Mouse (Mus musculus): Measurements from ENCODE around the gene E130311K13Rik. TPM values are rescaled to one million over a fixed set of nuclear protein-coding genes. Genes with fewer than 3 reads are reported as not detected.

E130311K13Rik gene
- polyA plus RNA-seq, 1 experiment from 2014 or later, result 4.8 TPM

DNA sequence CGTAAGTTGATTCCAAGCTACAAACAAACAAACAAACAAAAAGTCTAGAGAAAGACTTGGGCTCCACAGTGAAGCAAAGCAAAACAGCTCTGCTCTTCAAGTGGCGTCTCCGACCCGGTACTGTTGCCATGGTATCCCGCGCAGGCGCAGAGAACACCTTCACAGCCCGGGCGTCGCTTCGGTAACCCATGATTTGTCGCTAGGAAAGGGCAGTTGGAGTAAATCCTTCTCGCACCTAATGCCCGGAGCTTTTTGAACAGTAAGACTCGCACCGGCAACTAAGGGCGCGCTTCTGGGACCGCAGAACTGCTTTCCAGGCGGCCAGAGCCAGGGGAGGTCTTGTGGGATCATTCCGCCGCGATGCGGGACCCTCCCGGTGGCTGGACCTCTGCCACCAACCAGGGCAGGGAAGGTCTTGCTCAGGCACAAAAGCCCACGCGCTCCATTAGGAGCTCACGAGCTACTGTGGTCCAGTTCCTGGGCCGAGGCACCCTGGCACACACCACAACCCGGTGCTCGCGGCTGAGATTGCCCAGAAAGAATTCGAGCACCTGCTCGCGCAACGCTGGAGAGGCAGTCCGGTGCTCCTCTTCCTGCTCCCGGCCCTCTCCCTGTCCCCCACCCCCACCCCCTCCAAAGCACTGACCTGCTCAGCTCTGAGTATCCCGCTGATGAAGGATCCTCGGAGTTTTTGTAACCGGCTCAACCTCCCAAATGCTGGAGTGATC lies 30.5 kb downstream of the E130311K13Rik start:
- peak; percentile 75; the same call in 1 of the 2 replicates for ATAC-seq (replicated peaks; ENCODE audit: insufficient number of reproducible peaks, low FRiP score, low TSS enrichment)
- Histone ChIP-seq H3K9ac (ENCODE audit: low read depth, low read length) (peak overlapping the region; percentile 69), H3K9me3 (replicated peaks; ENCODE audit: control insufficient read depth, low read length) (no peaks in the 10 kb centered on the region), H3K4me1 (ENCODE audit: control insufficient read depth, insufficient read depth, low read length) (0 out of 2 replicates have a peak, but pooled peaks cover 6% of the 10 kb centered on the region), H3K27ac (ENCODE audit: low read depth, low read length) (no peak overlapping the region), H3K36me3 (ENCODE audit: control insufficient read depth, insufficient read depth, low read length) (no peaks in the 10 kb centered on the region), H3K4me3 (ENCODE audit: low read depth, low read length) (peak overlapping the region; percentile 72), H3K27me3 (ENCODE audit: control insufficient read depth, insufficient read depth, low read length) (no peaks in the 10 kb centered on the region), H3K4me2 (peak overlapping the region; percentile 99)
- under 1% methylated on average over 40 of the region's 41 CpGs for WGBS (ENCODE audit: insufficient replicate concordance)

DNA sequence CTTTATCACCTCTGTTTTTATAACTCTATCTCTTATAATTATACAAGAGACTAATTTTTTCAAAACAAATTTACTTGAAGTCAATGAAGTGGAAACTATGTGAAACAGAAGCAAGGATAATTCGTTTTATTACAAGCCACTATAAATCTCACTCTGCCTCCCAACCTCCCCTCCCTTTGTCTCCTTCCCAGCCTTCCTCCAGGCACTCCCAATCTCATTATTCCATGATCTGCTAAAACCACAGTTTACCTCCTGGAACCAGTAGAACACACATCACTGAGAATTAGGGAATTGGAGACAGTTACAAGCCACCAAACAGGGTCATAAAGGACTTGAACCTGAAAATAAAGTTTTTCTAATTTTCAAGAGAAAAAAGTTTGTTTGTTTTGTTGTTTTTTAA lies 32.1 kb downstream of the E130311K13Rik start:
- Histone ChIP-seq H3K4me1 (ENCODE audit: control insufficient read depth, insufficient read depth, low read length) (0 out of 2 replicates have a peak, but pooled peaks cover 6% of the 10 kb centered on the region), H3K36me3 (ENCODE audit: control insufficient read depth, insufficient read depth, low read length) (no peaks in the 10 kb centered on the region), H3K9ac (ENCODE audit: low read depth, low read length) (no peak overlapping the region), H3K27me3 (ENCODE audit: control insufficient read depth, insufficient read depth, low read length) (no peaks in the 10 kb centered on the region), H3K4me2 (no peak overlapping the region), H3K9me3 (replicated peaks; ENCODE audit: control insufficient read depth, low read length) (no peaks in the 10 kb centered on the region), H3K4me3 (ENCODE audit: low read depth, low read length) (no peak overlapping the region), H3K27ac (ENCODE audit: low read depth, low read length) (no peak overlapping the region)
- 52% methylated on average over 1 of the region's 1 CpGs for WGBS (ENCODE audit: insufficient replicate concordance)
- ATAC-seq (replicated peaks; ENCODE audit: insufficient number of reproducible peaks, low FRiP score, low TSS enrichment), result no peak

GRCm38 (mm10) chr3:63896303-63896702 lies 33.0 kb downstream of the E130311K13Rik start:
- 86% methylated on average over 4 of the region's 4 CpGs for WGBS (ENCODE audit: insufficient replicate concordance)
- no peak overlapping the region for H3K27ac ChIP-seq (ENCODE audit: low read depth, low read length)
- H3K27me3 ChIP-seq (ENCODE audit: control insufficient read depth, insufficient read depth, low read length), result no peaks in the 10 kb centered on the region
- H3K4me1 ChIP-seq (ENCODE audit: control insufficient read depth, insufficient read depth, low read length), result 0 out of 2 replicates have a peak, but pooled peaks cover 6% of the 10 kb centered on the region
- no peaks in the 10 kb centered on the region for H3K9me3 ChIP-seq (replicated peaks; ENCODE audit: control insufficient read depth, low read length)
- H3K9ac ChIP-seq (ENCODE audit: low read depth, low read length), result no peak overlapping the region
- ATAC-seq (replicated peaks; ENCODE audit: insufficient number of reproducible peaks, low FRiP score, low TSS enrichment), result no peak
- H3K36me3 ChIP-seq (ENCODE audit: control insufficient read depth, insufficient read depth, low read length), result no peaks in the 10 kb centered on the region
- H3K4me3 ChIP-seq (ENCODE audit: low read depth, low read length), result no peak overlapping the region
- no peak overlapping the region for H3K4me2 ChIP-seq

- Histone ChIP-seq H3K9ac (ENCODE audit: low read depth, low read length) (no peak overlapping the region), H3K36me3 (ENCODE audit: control insufficient read depth, insufficient read depth, low read length) (no peaks in the 10 kb centered on the region), H3K4me1 (ENCODE audit: control insufficient read depth, insufficient read depth, low read length) (0 out of 2 replicates have a peak, but pooled peaks cover 6% of the 10 kb centered on the region), H3K9me3 (replicated peaks; ENCODE audit: control insufficient read depth, low read length) (no peaks in the 10 kb centered on the region), H3K27ac (ENCODE audit: low read depth, low read length) (no peak overlapping the region), H3K27me3 (ENCODE audit: control insufficient read depth, insufficient read depth, low read length) (no peaks in the 10 kb centered on the region), H3K4me3 (ENCODE audit: low read depth, low read length) (no peak overlapping the region), H3K4me2 (no peak overlapping the region)
- ATAC-seq (replicated peaks; ENCODE audit: insufficient number of reproducible peaks, low FRiP score, low TSS enrichment), result no peak
- WGBS (ENCODE audit: insufficient replicate concordance), result 65% methylated on average over 2 of the region's 2 CpGs
Observed at GRCm38 (mm10) chr3:63895786-63896185, 33.5 kb downstream of the E130311K13Rik start.

- H3K9ac ChIP-seq (ENCODE audit: low read depth, low read length), result no peak overlapping the region
- no peak overlapping the region for H3K27ac ChIP-seq (ENCODE audit: low read depth, low read length)
- 63% methylated on average over 7 of the region's 7 CpGs for WGBS (ENCODE audit: insufficient replicate concordance)
- H3K36me3 ChIP-seq (ENCODE audit: control insufficient read depth, insufficient read depth, low read length), result no peaks in the 10 kb centered on the region
- no peaks in the 10 kb centered on the region for H3K27me3 ChIP-seq (ENCODE audit: control insufficient read depth, insufficient read depth, low read length)
- H3K4me3 ChIP-seq (ENCODE audit: low read depth, low read length), result no peak overlapping the region
- no peaks in the 10 kb centered on the region for H3K4me1 ChIP-seq (ENCODE audit: control insufficient read depth, insufficient read depth, low read length)
- H3K9me3 ChIP-seq (replicated peaks; ENCODE audit: control insufficient read depth, low read length), result no peaks in the 10 kb centered on the region
- H3K4me2 ChIP-seq, result no peak overlapping the region
- ATAC-seq (replicated peaks; ENCODE audit: insufficient number of reproducible peaks, low FRiP score, low TSS enrichment), result no peak
Observed at GRCm38 (mm10) chr3:63893677-63894076, 35.6 kb downstream of the E130311K13Rik start.

GRCm38 (mm10) chr3:63892154-63892553 lies 37.1 kb downstream of the E130311K13Rik start:
- no peak for ATAC-seq (replicated peaks; ENCODE audit: insufficient number of reproducible peaks, low FRiP score, low TSS enrichment)
- H3K27ac ChIP-seq (ENCODE audit: low read depth, low read length), result no peak overlapping the region
- no peak overlapping the region for H3K4me2 ChIP-seq
- H3K27me3 ChIP-seq (ENCODE audit: control insufficient read depth, insufficient read depth, low read length), result no peaks in the 10 kb centered on the region
- H3K9ac ChIP-seq (ENCODE audit: low read depth, low read length), result no peak overlapping the region
- 61% methylated on average over 3 of the region's 3 CpGs for WGBS (ENCODE audit: insufficient replicate concordance)
- H3K9me3 ChIP-seq (replicated peaks; ENCODE audit: control insufficient read depth, low read length), result no peaks in the 10 kb centered on the region
- H3K4me1 ChIP-seq (ENCODE audit: control insufficient read depth, insufficient read depth, low read length), result no peaks in the 10 kb centered on the region
- no peak overlapping the region for H3K4me3 ChIP-seq (ENCODE audit: low read depth, low read length)
- no peaks in the 10 kb centered on the region for H3K36me3 ChIP-seq (ENCODE audit: control insufficient read depth, insufficient read depth, low read length)

GRCm38 (mm10) chr3:63881065-63881464 lies 48.2 kb downstream of the E130311K13Rik start:
- Histone ChIP-seq H3K27ac (ENCODE audit: low read depth, low read length) (no peak overlapping the region), H3K4me3 (ENCODE audit: low read depth, low read length) (no peak overlapping the region), H3K27me3 (ENCODE audit: control insufficient read depth, insufficient read depth, low read length) (no peaks in the 10 kb centered on the region), H3K36me3 (ENCODE audit: control insufficient read depth, insufficient read depth, low read length) (no peaks in the 10 kb centered on the region), H3K4me2 (no peak overlapping the region), H3K4me1 (ENCODE audit: control insufficient read depth, insufficient read depth, low read length) (no peaks in the 10 kb centered on the region), H3K9ac (ENCODE audit: low read depth, low read length) (no peak overlapping the region), H3K9me3 (replicated peaks; ENCODE audit: control insufficient read depth, low read length) (peaks cover 5% of the 10 kb centered on the region)
- no peak for ATAC-seq (replicated peaks; ENCODE audit: insufficient number of reproducible peaks, low FRiP score, low TSS enrichment)
- 74% methylated on average over 2 of the region's 2 CpGs for WGBS (ENCODE audit: insufficient replicate concordance)

GRCm38 (mm10) chr3:63878995-63879666 lies 50.1 kb downstream of the E130311K13Rik start:
- H3K4me2 ChIP-seq, result no peak overlapping the region

More at GRCm38 (mm10) chr3:63878995-63879666, 50.1 kb downstream of the E130311K13Rik start:
- no peak for ATAC-seq (replicated peaks; ENCODE audit: insufficient number of reproducible peaks, low FRiP score, low TSS enrichment)
- Histone ChIP-seq H3K27me3 (ENCODE audit: control insufficient read depth, insufficient read depth, low read length) (no peaks in the 10 kb centered on the region), H3K4me1 (ENCODE audit: control insufficient read depth, insufficient read depth, low read length) (no peaks in the 10 kb centered on the region), H3K9ac (ENCODE audit: low read depth, low read length) (no peak overlapping the region), H3K9me3 (replicated peaks; ENCODE audit: control insufficient read depth, low read length) (no peaks in the 10 kb centered on the region), H3K4me3 (ENCODE audit: low read depth, low read length) (no peak overlapping the region), H3K36me3 (ENCODE audit: control insufficient read depth, insufficient read depth, low read length) (no peaks in the 10 kb centered on the region), H3K27ac (ENCODE audit: low read depth, low read length) (no peak overlapping the region)
- WGBS (ENCODE audit: insufficient replicate concordance), result 36% methylated on average over 4 of the region's 4 CpGs

All from heart, embryonic 11.5 days (tissue).